Mouse (Mus musculus) liver, embryonic 11.5 days (tissue): ENCODE results near the gene Apbb2. TPM values are rescaled to one million over a fixed set of nuclear protein-coding genes. Genes with fewer than 3 reads are reported as not detected.

ENCODE experiments used
- ATAC-seq: fragments of 200-750 bp; cut with Nextera tagmentation; replicated peaks from 2 replicates; pipeline ENCODE4 v1.8.0; 2017; ENCODE audit warnings: moderate number of reproducible peaks, mild to moderate bottlenecking, moderate TSS enrichment, moderate library complexity; ENCODE audit not compliant: low FRiP score
- DNase-seq: peaks from one replicate; pipeline ENCODE4 v3.0.0-alpha.2; 2017; ENCODE audit warnings: low spot score
- H3K27ac ChIP-seq: fragments of 300-500 bp; sonication (generic); 2 replicates; pipeline ENCODE4 v1.5.1; 2014; ENCODE audit warnings: mild to moderate bottlenecking, low read depth, low read length, control low read depth
- H3K27me3 ChIP-seq: fragments of 300-500 bp; sonication (generic); replicated peaks from 2 replicates; pipeline ENCODE4 v1.6.1; 2014; ENCODE audit warnings: low read length, mixed read lengths; ENCODE audit not compliant: control insufficient read depth, insufficient read depth
- H3K36me3 ChIP-seq: fragments of 300-500 bp; sonication (generic); 2 replicates; pipeline ENCODE4 v1.6.1; 2014; ENCODE audit warnings: mild to moderate bottlenecking, low read length, moderate library complexity, mixed read lengths; ENCODE audit not compliant: control insufficient read depth, insufficient read depth
- H3K4me1 ChIP-seq: fragments of 300-500 bp; sonication (generic); replicated peaks from 2 replicates; pipeline ENCODE4 v1.6.1; 2014; ENCODE audit warnings: low read length, mixed read lengths; ENCODE audit not compliant: control insufficient read depth, insufficient read depth
- H3K4me2 ChIP-seq: fragments of 300-500 bp; sonication (generic); 2 replicates; pipeline ENCODE4 v1.6.1; 2014; ENCODE audit warnings: mild to moderate bottlenecking, control low read depth, moderate library complexity
- H3K4me3 ChIP-seq: fragments of 300-500 bp; sonication (generic); 2 replicates; pipeline ENCODE4 v1.5.1; 2014; ENCODE audit warnings: low read depth, low read length, control low read depth
- H3K9ac ChIP-seq: fragments of 300-500 bp; sonication (generic); 2 replicates; pipeline ENCODE4 v1.6.1; 2014; ENCODE audit warnings: low read depth, low read length, control low read depth
- H3K9me3 ChIP-seq: fragments of 300-500 bp; sonication (generic); 2 replicates; pipeline ENCODE4 v1.6.1; 2016; ENCODE audit warnings: low read length, inconsistent platforms, mixed read lengths; ENCODE audit not compliant: control insufficient read depth
- WGBS: fragments of 180-500 bp; shearing (Covaris S2); extraction: QIAGEN DNeasy Blood & Tissue Kit; methylation state at CpG from one replicate; pipeline ENCODE4 v1.1.7; 2014; 5-methylcytosine and 5-hydroxymethylcytosine counted together
- polyA plus RNA-seq: library from polyadenylated mRNA; unstranded; fragments of >200 nt; fragmentation: Nextera tagmentation; extraction: Ambion mirVana; gene quantifications from 2 replicates; pipeline ENCODE4 v1.2.1, GENCODE M21; 2014

The Apbb2 gene
- polyA plus RNA-seq, 1 experiment from 2014 or later = 14.2 TPM

DNA sequence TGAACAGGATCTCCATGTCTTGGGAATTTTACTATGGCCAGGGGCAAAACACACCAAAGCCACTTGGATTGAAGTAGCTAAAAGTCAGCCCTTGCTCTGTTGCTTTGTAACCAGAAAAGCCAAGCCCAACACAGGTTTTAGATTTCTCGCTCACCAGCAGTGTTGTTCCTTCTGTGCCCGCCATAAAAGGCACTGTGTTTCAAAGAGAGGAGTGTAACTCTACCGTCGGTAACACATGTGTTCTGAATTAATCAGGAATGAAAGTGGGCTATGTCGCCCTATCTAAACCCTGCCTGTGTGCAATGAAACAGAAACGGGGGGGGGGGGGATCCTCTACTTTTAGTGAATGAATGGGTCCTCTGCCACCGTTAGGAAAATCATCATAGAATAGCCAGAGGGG is 90.0 kb downstream of the Apbb2 start:
- DNase-seq = no peak
- 56% methylated on average over 7 of the region's 7 CpGs for WGBS
- Histone ChIP-seq H3K4me3 (no peak overlapping the region), H3K9ac (no peak overlapping the region), H3K27me3 (peaks cover 8% of the 10 kb centered on the region), H3K36me3 (no peaks in the 10 kb centered on the region), H3K27ac (no peak overlapping the region), H3K9me3 (no peaks in the 10 kb centered on the region), H3K4me1 (peaks cover 2% of the 10 kb centered on the region; the same call in 1 of the 2 replicates), H3K4me2 (no peak overlapping the region)
- ATAC-seq = no peak

DNA sequence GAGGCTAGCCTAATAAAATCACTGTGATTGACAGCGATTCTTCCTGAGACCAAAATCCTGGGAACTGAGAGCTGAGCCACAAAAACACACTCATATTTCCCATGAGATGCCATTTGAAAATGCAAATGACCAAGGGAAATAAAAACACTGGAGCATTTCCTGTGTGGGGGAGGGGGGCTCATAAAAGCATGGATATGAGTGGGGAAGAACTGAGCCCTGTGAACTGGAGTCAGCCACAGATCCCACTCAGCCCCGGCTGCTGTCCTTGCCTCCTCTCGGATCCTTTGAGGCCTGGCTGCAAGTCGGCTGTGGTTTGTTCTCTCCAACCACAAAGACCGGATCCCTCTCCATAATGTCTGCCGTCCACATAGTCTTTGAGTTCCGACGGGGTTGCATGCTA is 91.5 kb downstream of the Apbb2 start:
- no peaks in the 10 kb centered on the region for H3K9me3 ChIP-seq
- WGBS = 49% methylated on average over 8 of the region's 8 CpGs
- H3K9ac ChIP-seq = no peak overlapping the region
- ATAC-seq = no peak
- peaks cover 2% of the 10 kb centered on the region; the same call in 1 of the 2 replicates for H3K4me1 ChIP-seq
- no peak overlapping the region for H3K27ac ChIP-seq
- DNase-seq = no peak
- no peak overlapping the region for H3K4me3 ChIP-seq
- peaks cover 9% of the 10 kb centered on the region; the same call in 1 of the 2 replicates for H3K27me3 ChIP-seq
- no peak overlapping the region for H3K4me2 ChIP-seq
- no peaks in the 10 kb centered on the region for H3K36me3 ChIP-seq

DNA sequence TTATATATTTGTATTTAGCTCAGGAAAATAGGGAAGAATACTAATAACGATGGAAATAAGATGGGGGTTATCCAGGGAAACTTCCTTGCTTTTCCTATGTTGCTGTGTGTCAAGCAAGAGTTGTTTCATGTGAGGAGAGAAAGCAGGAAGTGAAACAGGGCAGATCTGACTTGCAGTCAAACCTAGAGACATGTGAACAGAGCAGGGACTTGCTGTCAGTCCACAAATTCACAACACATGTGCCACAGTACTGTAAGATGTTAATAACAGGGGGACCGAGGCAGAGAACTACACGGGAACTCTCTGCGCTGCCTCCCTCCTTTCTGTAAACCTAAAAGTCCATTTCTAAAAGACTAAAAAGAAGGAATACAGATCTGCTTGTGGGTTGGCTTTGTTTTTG is 93.6 kb downstream of the Apbb2 start:
- Histone ChIP-seq H3K4me3 (no peak overlapping the region), H3K27ac (no peak overlapping the region), H3K9me3 (no peaks in the 10 kb centered on the region), H3K27me3 (peaks cover 16% of the 10 kb centered on the region; the same call in 1 of the 2 replicates), H3K4me1 (peaks cover 2% of the 10 kb centered on the region; the same call in 1 of the 2 replicates), H3K36me3 (no peaks in the 10 kb centered on the region), H3K4me2 (no peak overlapping the region), H3K9ac (no peak overlapping the region)
- DNase-seq (no peak), ATAC-seq (no peak)
- WGBS = 74% methylated on average over 4 of the region's 4 CpGs

DNA sequence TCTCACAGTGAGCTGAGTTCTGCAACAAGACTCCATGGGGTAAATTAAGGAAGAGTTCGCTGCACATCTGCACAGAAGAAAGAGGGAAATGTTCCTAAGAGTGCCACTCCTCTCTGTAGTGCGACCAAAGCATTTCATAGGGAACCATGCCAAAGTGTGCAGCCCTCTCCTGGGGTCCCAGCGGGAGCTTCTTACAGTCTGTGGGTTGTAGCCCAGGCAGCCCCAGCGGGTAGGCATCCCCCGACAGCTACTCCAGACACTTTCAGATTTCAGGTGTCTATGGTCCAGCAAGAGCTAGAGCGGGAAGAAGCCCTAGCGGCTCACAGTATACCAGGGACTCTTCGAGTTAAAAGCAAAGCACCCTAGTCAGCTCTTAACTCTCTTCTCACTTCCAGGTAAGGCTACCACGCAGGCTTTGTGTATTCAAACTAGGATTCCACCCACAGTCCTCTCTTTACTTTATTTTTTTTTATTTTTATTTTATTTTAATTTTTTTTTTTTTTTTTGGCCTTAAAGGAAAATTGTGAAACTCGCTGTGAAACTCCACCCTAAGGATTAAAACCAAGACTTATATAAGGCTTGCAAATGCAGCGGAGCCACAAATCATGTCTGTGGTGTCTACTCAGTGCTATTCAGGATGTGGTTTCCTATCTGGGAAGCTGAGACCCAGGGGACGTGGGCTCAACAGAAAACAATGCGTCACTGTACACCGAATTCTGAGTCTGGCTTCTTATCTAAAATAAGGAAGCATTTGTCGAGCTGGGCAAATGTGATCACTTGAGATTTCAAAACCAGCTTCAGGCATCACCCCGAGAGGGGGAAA is 94.7 kb downstream of the Apbb2 start:
- H3K4me2 ChIP-seq = no peak overlapping the region
- no peak overlapping the region for H3K4me3 ChIP-seq
- DNase-seq (no peak), ATAC-seq (no peak)
- H3K27me3 ChIP-seq = peaks cover 16% of the 10 kb centered on the region
- peaks cover 2% of the 10 kb centered on the region; the same call in 1 of the 2 replicates for H3K4me1 ChIP-seq
- no peak overlapping the region for H3K9ac ChIP-seq
- WGBS = 40% methylated on average over 16 of the region's 16 CpGs
- no peaks in the 10 kb centered on the region for H3K36me3 ChIP-seq
- H3K27ac ChIP-seq = no peak overlapping the region
- no peaks in the 10 kb centered on the region for H3K9me3 ChIP-seq

DNA sequence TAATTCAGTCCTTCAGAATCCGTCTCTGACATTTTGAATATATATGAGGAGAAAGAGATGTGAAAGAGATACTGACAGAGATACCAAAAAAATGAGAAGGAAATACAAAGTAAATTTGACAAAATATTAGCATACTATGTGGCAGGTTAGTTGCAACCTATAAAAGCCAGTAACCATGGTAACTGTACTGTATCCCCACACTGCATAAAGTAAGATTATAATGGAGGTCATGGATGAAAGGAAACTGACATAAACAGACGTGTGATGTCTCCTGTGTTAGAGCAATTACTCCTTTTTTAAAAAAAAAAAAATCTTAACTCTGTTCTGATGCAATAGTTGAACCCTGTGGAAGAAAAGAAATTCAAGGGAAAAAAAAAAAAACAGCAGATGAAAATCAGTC is 97.3 kb downstream of the Apbb2 start:
- Histone ChIP-seq H3K4me3 (no peak overlapping the region), H3K9me3 (no peaks in the 10 kb centered on the region), H3K36me3 (no peaks in the 10 kb centered on the region), H3K27ac (no peak overlapping the region), H3K4me1 (no peaks in the 10 kb centered on the region), H3K4me2 (no peak overlapping the region), H3K27me3 (peaks cover 12% of the 10 kb centered on the region), H3K9ac (no peak overlapping the region)
- ATAC-seq = no peak
- no peak for DNase-seq
- 70% methylated on average over 2 of the region's 2 CpGs for WGBS

DNA sequence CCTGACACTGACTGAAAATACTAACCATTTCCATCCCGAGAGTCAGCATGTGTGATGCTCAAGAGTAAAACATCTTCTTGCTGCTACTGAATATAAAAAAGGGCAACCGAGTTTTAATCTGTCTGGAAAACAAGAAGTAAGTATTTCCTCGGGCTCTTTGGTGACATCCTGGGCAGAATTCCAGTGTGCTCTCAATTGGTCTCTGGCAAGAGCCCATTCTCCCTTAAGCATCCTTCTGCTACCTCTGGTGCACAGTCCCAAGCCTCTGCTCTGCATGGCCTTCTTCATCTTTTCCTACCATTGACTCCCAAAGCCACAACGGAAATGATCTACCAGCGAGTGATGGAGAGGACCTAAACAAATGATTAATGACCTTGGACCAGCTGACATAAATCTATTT is 99.1 kb downstream of the Apbb2 start:
- H3K27me3 ChIP-seq = peaks cover 12% of the 10 kb centered on the region
- no peak overlapping the region for H3K4me3 ChIP-seq
- no peaks in the 10 kb centered on the region for H3K4me1 ChIP-seq
- no peak for DNase-seq
- no peaks in the 10 kb centered on the region for H3K36me3 ChIP-seq
- no peak overlapping the region for H3K9ac ChIP-seq
- ATAC-seq = no peak
- no peak overlapping the region for H3K4me2 ChIP-seq
- no peaks in the 10 kb centered on the region for H3K9me3 ChIP-seq
- 69% methylated on average over 5 of the region's 5 CpGs for WGBS
- no peak overlapping the region for H3K27ac ChIP-seq

DNA sequence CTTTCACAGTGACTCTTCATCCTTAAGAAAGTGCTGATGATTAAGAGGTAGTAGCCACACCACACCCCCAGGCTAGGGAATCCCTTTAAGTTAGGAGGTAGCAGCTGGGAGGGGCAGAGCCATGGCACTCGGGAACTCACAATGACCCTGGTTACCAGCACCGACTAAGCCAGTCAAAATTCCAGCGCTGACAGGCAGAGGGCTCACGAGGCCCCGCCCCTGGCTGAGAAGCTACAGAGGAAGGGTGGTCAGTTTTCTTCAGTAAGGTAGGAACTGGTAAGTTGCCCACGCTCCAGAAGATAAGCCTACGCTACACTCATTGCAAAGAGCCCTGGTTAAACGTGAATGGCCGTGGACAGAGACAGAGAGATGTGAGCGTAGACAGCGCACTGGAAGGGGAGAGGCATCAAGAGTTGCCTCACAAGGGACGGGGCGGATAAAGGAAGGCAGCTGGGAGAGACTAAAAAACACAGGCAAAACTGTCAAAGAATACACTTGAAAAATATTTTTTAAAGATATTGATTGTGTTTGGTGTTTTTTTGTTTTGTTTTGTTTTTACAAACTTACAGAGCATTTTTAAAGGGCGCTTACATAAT is 100.1 kb downstream of the Apbb2 start:
- no peak; the same call in 1 of the 2 replicates for ATAC-seq
- WGBS = 38% methylated on average over 14 of the region's 14 CpGs
- Histone ChIP-seq H3K9ac (no peak overlapping the region), H3K4me2 (no peak overlapping the region), H3K36me3 (no peaks in the 10 kb centered on the region), H3K27me3 (peaks cover 12% of the 10 kb centered on the region), H3K4me3 (no peak overlapping the region), H3K9me3 (no peaks in the 10 kb centered on the region), H3K27ac (no peak overlapping the region), H3K4me1 (no peaks in the 10 kb centered on the region)
- DNase-seq = no peak

DNA sequence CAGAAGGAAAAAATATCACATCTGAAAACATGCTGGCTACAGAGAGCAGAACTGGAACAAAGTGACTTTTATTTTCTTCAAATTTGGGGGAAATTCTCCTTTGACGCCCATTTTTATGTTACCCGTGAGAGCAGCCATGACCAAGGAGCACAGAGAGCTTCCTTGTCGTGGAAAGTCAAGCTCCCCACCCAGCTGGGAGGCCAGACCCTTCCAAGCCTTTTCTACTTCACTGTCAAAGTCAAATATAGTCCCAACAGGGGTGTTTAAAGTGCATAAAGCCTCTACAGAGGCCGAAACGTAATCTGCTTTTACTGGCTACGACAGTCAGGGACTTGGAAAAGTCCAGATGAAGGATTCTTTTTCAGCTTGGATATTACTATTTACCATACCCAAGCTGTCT is 101.1 kb downstream of the Apbb2 start:
- WGBS = 74% methylated on average over 6 of the region's 6 CpGs
- no peak for DNase-seq
- ATAC-seq = no peak

DNA sequence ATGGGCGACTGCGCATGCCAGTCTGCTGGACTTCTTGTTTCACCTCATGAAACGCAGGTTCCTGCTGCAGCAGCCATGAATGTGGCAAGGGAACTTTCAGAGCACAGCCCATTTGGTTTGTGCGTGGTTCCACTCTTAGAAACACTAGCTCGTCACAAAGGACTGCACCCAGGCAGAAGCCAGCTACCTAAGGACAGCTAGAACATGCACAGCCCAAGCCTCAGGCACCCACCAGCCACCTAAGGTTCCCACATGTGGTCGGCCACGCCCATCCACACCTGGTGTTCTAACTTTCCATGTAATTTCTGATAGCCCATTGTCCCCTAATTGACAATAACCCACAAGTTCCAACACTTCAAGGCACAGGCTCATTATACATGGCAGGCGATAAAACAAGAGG is 102.3 kb downstream of the Apbb2 start:
- H3K4me3 ChIP-seq = no peak overlapping the region
- WGBS = 90% methylated on average over 8 of the region's 8 CpGs

More for the DNA sequence above, 101.1 kb downstream of the Apbb2 start:
- Histone ChIP-seq H3K36me3 (no peaks in the 10 kb centered on the region), H3K9ac (no peak overlapping the region), H3K9me3 (no peaks in the 10 kb centered on the region), H3K4me1 (no peaks in the 10 kb centered on the region), H3K4me3 (no peak overlapping the region), H3K27me3 (peaks cover 11% of the 10 kb centered on the region), H3K27ac (no peak overlapping the region), H3K4me2 (no peak overlapping the region)

More for the DNA sequence above, 102.3 kb downstream of the Apbb2 start:
- H3K4me2 ChIP-seq = no peak overlapping the region
- no peak overlapping the region for H3K9ac ChIP-seq
- no peaks in the 10 kb centered on the region for H3K36me3 ChIP-seq
- ATAC-seq (no peak), DNase-seq (no peak)
- peaks cover 3% of the 10 kb centered on the region for H3K27me3 ChIP-seq
- no peak overlapping the region for H3K27ac ChIP-seq
- no peaks in the 10 kb centered on the region for H3K4me1 ChIP-seq
- H3K9me3 ChIP-seq = no peaks in the 10 kb centered on the region
